Mouse (Mus musculus) MEL (cell line): ENCODE data around the gene Gzmm. TPM values are rescaled to one million over a fixed set of nuclear protein-coding genes. Genes with fewer than 3 reads are reported as not detected.

Source experiments
- DNase-seq: peaks from one replicate; pipeline ENCODE4 v3.0.0; 2011; ENCODE audit warnings: low read depth, low spot score
- H3K27ac ChIP-seq: 2 replicates; pipeline ENCODE4 v1.5.1; 2012; ENCODE audit warnings: low read depth, mild to moderate bottlenecking, control low read depth, low read length, moderate library complexity; ENCODE audit not compliant: control insufficient read depth
- H3K27me3 ChIP-seq, 2 experiments: fragments of 150-350 bp in 1 of 2; sonication (generic) in 1 of 2; 2 replicates each; pipeline ENCODE4 v1.6.1; 2012; ENCODE audit warnings: low read length in 2 of 2, mild to moderate bottlenecking in 2 of 2, improper control_type of control experiment in 1 of 2, moderate library complexity in 1 of 2; ENCODE audit not compliant: insufficient read depth in 2 of 2, control insufficient read depth in 1 of 2
- H3K36me3 ChIP-seq, 2 experiments: 2 replicates each; pipeline ENCODE4 v1.6.1; 2012 to 2014; ENCODE audit warnings: low read length in 2 of 2, improper control_type of control experiment in 1 of 2, inconsistent platforms in 1 of 2, mild to moderate bottlenecking in 1 of 2; ENCODE audit not compliant: insufficient read depth in 2 of 2, control insufficient read depth in 1 of 2
- H3K4me1 ChIP-seq, 2 experiments: fragments of 150-350 bp in 1 of 2; sonication (generic) in 1 of 2; 2 replicates each; pipeline ENCODE4 v1.6.1; 2012; ENCODE audit warnings: low read length in 2 of 2, improper control_type of control experiment in 1 of 2, mild to moderate bottlenecking in 1 of 2; ENCODE audit not compliant: insufficient read depth in 2 of 2, control insufficient read depth in 1 of 2
- H3K4me3 ChIP-seq, 2 experiments: fragments of 150-350 bp in 1 of 2; sonication (generic) in 1 of 2; 2 replicates each; pipeline ENCODE4 v1.5.1; 2012; ENCODE audit warnings: low read depth in 2 of 2, low read length in 2 of 2, mild to moderate bottlenecking in 2 of 2, moderate library complexity in 2 of 2, control low read depth in 1 of 2, improper control_type of control experiment in 1 of 2; ENCODE audit not compliant: control insufficient read depth in 1 of 2, insufficient read depth in 1 of 2
- H3K79me2 ChIP-seq: 2 replicates; pipeline ENCODE4 v1.6.1; 2012; ENCODE audit warnings: mild to moderate bottlenecking, low read length, moderate library complexity; ENCODE audit not compliant: control insufficient read depth, poor library complexity, insufficient read depth
- H3K9ac ChIP-seq: 2 replicates; pipeline ENCODE4 v1.6.1; 2012; ENCODE audit warnings: low read depth, mild to moderate bottlenecking, control low read depth, low read length, moderate library complexity; ENCODE audit not compliant: control insufficient read depth, poor library complexity, severe bottlenecking
- H3K9me3 ChIP-seq: fragments of 150-350 bp; sonication (generic); replicated peaks from 2 replicates; pipeline ENCODE4 v1.6.1; 2012; ENCODE audit warnings: mild to moderate bottlenecking, low read length, improper control_type of control experiment, moderate library complexity; ENCODE audit not compliant: insufficient read depth
- BHLHE40 ChIP-seq: IDR thresholded peaks from 2 replicates; pipeline ENCODE4 v1.6.1; 2012; ENCODE audit warnings: low read depth, mild to moderate bottlenecking, inconsistent platforms, low read length, improper control_type of control experiment, borderline replicate concordance
- CHD1 ChIP-seq: IDR thresholded peaks from 2 replicates; pipeline ENCODE4 v1.6.1; 2012; ENCODE audit warnings: low read depth, mild to moderate bottlenecking, inconsistent platforms, low read length, improper control_type of control experiment
- CHD2 ChIP-seq: IDR thresholded peaks from 2 replicates; pipeline ENCODE4 v1.6.1; 2011; ENCODE audit warnings: low read length, improper control_type of control experiment
- CTCF ChIP-seq, 3 experiments: IDR thresholded peaks in 2 of 3; conservative IDR thresholded peaks in 1 of 3; 2 replicates each; pipeline ENCODE4 v1.5.1; 2011 to 2012; ENCODE audit warnings: low read length in 3 of 3, low read depth in 2 of 3, mild to moderate bottlenecking in 2 of 3, improper control_type of control experiment in 1 of 3, inconsistent platforms in 1 of 3, mixed read lengths in 1 of 3, moderate library complexity in 1 of 3; ENCODE audit not compliant: control insufficient read depth in 1 of 3, insufficient read depth in 1 of 3, poor library complexity in 1 of 3, severe bottlenecking in 1 of 3
- E2F4 ChIP-seq: IDR thresholded peaks from 2 replicates; pipeline ENCODE4 v1.6.1; 2011; ENCODE audit warnings: low read depth, low read length, improper control_type of control experiment, borderline replicate concordance
- ELF1 ChIP-seq: IDR thresholded peaks from 2 replicates; pipeline ENCODE4 v1.6.1; 2014; ENCODE audit warnings: low read depth, mild to moderate bottlenecking, inconsistent platforms, low read length, improper control_type of control experiment, moderate library complexity
- EP300 ChIP-seq, 2 experiments: IDR thresholded peaks; 2 replicates each; pipeline ENCODE4 v1.6.1; 2011; ENCODE audit warnings: improper control_type of control experiment in 2 of 2, low read length in 2 of 2, low read depth in 1 of 2, mild to moderate bottlenecking in 1 of 2
- ETS1 ChIP-seq: IDR thresholded peaks from 2 replicates; pipeline ENCODE4 v1.6.1; 2012; ENCODE audit warnings: low read depth, mild to moderate bottlenecking, inconsistent platforms, low read length, improper control_type of control experiment, moderate library complexity
- GABPA ChIP-seq: IDR thresholded peaks from 2 replicates; pipeline ENCODE4 v1.6.1; 2012; ENCODE audit warnings: low read depth, mild to moderate bottlenecking, inconsistent platforms, low read length, improper control_type of control experiment, moderate library complexity
- GATA1 ChIP-seq: IDR thresholded peaks from 2 replicates; pipeline ENCODE4 v1.6.1; 2011; ENCODE audit warnings: low read depth, low read length, improper control_type of control experiment
- HCFC1 ChIP-seq: IDR thresholded peaks from 2 replicates; pipeline ENCODE4 v1.6.1; 2012; ENCODE audit warnings: low read depth, mild to moderate bottlenecking, inconsistent platforms, low read length, improper control_type of control experiment, moderate library complexity
- JUND ChIP-seq: IDR thresholded peaks from 2 replicates; pipeline ENCODE4 v1.6.1; 2011; ENCODE audit warnings: low read depth, mild to moderate bottlenecking, improper control_type of control experiment, low read length
- MAX ChIP-seq: IDR thresholded peaks from 2 replicates; pipeline ENCODE4 v1.6.1; 2011; ENCODE audit warnings: low read length, improper control_type of control experiment
- MEF2A ChIP-seq: IDR thresholded peaks from 2 replicates; pipeline ENCODE4 v1.6.1; 2014; ENCODE audit warnings: low read depth, mild to moderate bottlenecking, inconsistent platforms, low read length, improper control_type of control experiment; ENCODE audit not compliant: poor library complexity, insufficient replicate concordance, severe bottlenecking; ENCODE audit errors: extremely low read depth
- MXI1 ChIP-seq: IDR thresholded peaks from 2 replicates; pipeline ENCODE4 v1.6.1; 2011; ENCODE audit warnings: mild to moderate bottlenecking, low read depth, low read length, improper control_type of control experiment
- MYC ChIP-seq: IDR thresholded peaks from 2 replicates; pipeline ENCODE4 v1.6.1; 2011; ENCODE audit warnings: low read depth, mild to moderate bottlenecking, low read length, improper control_type of control experiment, moderate library complexity
- NELFE ChIP-seq: IDR thresholded peaks from 2 replicates; pipeline ENCODE4 v1.6.1; 2011; ENCODE audit warnings: low read depth, low read length, improper control_type of control experiment
- POLR2A ChIP-seq, 2 experiments: IDR thresholded peaks; 2 replicates each; pipeline ENCODE4 v1.6.1; 2011 to 2012; ENCODE audit warnings: low read length in 2 of 2, mild to moderate bottlenecking in 2 of 2, control low read depth in 1 of 2, improper control_type of control experiment in 1 of 2, low read depth in 1 of 2, moderate library complexity in 1 of 2; ENCODE audit not compliant: control insufficient read depth in 1 of 2, insufficient read depth in 1 of 2, poor library complexity in 1 of 2
- POLR2AphosphoS2 ChIP-seq: IDR thresholded peaks from 2 replicates; pipeline ENCODE4 v1.6.1; 2011; ENCODE audit warnings: low read length, improper control_type of control experiment
- POLR2AphosphoS5 ChIP-seq: IDR thresholded peaks from 2 replicates; pipeline ENCODE4 v1.6.1; 2012; ENCODE audit warnings: low read depth, borderline replicate concordance, mild to moderate bottlenecking, inconsistent platforms, low read length, moderate library complexity, mixed read lengths
- RAD21 ChIP-seq: IDR thresholded peaks from 2 replicates; pipeline ENCODE4 v1.6.1; 2011; ENCODE audit warnings: mild to moderate bottlenecking, low read depth, low read length, improper control_type of control experiment
- SIN3A ChIP-seq: IDR thresholded peaks from 2 replicates; pipeline ENCODE4 v1.6.1; 2012; ENCODE audit warnings: low read length, improper control_type of control experiment, inconsistent platforms
- SMC3 ChIP-seq: IDR thresholded peaks from 2 replicates; pipeline ENCODE4 v1.6.1; 2011; ENCODE audit warnings: low read depth, low read length, improper control_type of control experiment
- TAL1 ChIP-seq: IDR thresholded peaks from 2 replicates; pipeline ENCODE4 v1.6.1; 2012; ENCODE audit warnings: mild to moderate bottlenecking, inconsistent platforms, low read length, moderate library complexity, mixed read lengths
- TBP ChIP-seq: IDR thresholded peaks from 2 replicates; pipeline ENCODE4 v1.8.0; 2011; ENCODE audit warnings: low read depth, low read length, improper control_type of control experiment
- UBTF ChIP-seq: IDR thresholded peaks from 2 replicates; pipeline ENCODE4 v1.6.1; 2012; ENCODE audit warnings: low read depth, mild to moderate bottlenecking, inconsistent platforms, low read length, improper control_type of control experiment, moderate library complexity, borderline replicate concordance; ENCODE audit not compliant: insufficient read depth
- USF1 ChIP-seq: IDR thresholded peaks from 2 replicates; pipeline ENCODE4 v1.6.1; 2014; ENCODE audit warnings: low read depth, mild to moderate bottlenecking, inconsistent platforms, low read length, improper control_type of control experiment, moderate library complexity
- ZC3H11A ChIP-seq: IDR thresholded peaks from 2 replicates; pipeline ENCODE4 v1.6.1; 2012; ENCODE audit warnings: low read depth, mild to moderate bottlenecking, inconsistent platforms, low read length, improper control_type of control experiment
- ZKSCAN1 ChIP-seq: IDR thresholded peaks from 2 replicates; pipeline ENCODE4 v1.6.1; 2012; ENCODE audit warnings: low read depth, mild to moderate bottlenecking, inconsistent platforms, low read length, improper control_type of control experiment, moderate library complexity
- ZMIZ1 ChIP-seq: IDR thresholded peaks from 2 replicates; pipeline ENCODE4 v1.6.1; 2012; ENCODE audit warnings: low read depth, mild to moderate bottlenecking, inconsistent platforms, low read length, improper control_type of control experiment, moderate library complexity
- ZNF384 ChIP-seq: IDR thresholded peaks from 2 replicates; pipeline ENCODE4 v1.6.1; 2012; ENCODE audit warnings: low read depth, mild to moderate bottlenecking, inconsistent platforms, low read length, improper control_type of control experiment
- polyA plus RNA-seq, 2 experiments: library from polyadenylated mRNA; stranded (reverse) in 1 of 2; unstranded in 1 of 2; fragments of >175 nt in 1 of 2; fragments of >200 nt in 1 of 2; gene quantifications; 2 replicates each; pipeline versions ENCODE4 v1.2.1 to v1.2.4; 2012; ENCODE audit warnings: low replicate concordance in 2 of 2, low read depth in 1 of 2; ENCODE audit not compliant: insufficient read length in 2 of 2, insufficient read depth in 1 of 2, missing spikeins in 1 of 2
- total RNA-seq: library from RNA; depleted of rRNA; stranded (reverse); fragments of 300-350 nt; gene quantifications from 2 replicates; pipeline ENCODE4 v1.2.3, GENCODE M21; 2012

The Gzmm gene
- total and polyA plus RNA-seq, 3 experiments = 2.3 to 2.5 TPM; not detected in 1

DNA sequence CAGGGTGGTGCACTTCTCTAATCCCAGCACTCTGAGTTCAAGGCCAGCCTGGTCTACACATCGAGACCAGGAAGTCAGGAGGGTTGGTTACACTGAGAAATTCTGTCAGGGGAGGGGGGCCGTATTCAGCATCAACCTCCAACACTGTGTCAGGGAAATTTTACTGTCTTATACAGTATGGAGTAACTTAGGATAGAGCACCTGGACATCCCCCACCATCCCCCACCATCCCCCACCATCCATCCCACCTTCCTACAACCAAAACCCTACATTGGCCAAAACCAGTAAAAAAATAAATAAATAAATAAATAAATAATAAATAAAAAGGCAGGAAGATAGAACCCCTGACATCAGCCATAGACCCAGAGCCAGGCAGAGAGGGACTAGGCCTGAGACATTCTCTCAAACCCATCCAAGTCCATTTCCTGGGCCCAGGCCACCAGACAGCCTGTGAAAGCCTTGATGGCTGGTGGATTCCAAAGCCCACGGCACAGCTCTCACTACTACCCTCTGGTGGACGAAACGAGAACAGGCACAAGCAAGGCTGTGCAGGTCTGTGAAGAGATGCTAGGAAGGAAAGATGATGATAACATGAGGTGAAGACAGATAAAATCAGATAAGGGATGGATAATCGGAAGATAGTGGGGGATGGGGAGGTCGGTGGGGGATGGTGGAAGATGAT, 39.6 kb upstream of the Gzmm start:
- Histone ChIP-seq H3K27ac (no peak overlapping the region), H3K27me3 (peaks cover 0 to 1% of the 10 kb centered on the region in 2 experiments; a peak in 1 of 4 replicates), H3K9me3 (no peaks in the 10 kb centered on the region), H3K4me3 (no peak overlapping the region), H3K79me2 (no peaks in the 10 kb centered on the region), H3K9ac (no peak overlapping the region), H3K4me1 (no peaks in the 10 kb centered on the region), H3K36me3 (no peaks in the 10 kb centered on the region)
- TF ChIP-seq GATA1 (no peak), POLR2A (IDR thresholded peaks at IDR 0.05; ENCODE audit: control insufficient read depth in 1 of 2, insufficient read depth in 1 of 2, low read depth in 1 of 2, low read length in 2 of 2, poor library complexity in 1 of 2) (no peak), TAL1 (no peak), HCFC1 (no peak), ZMIZ1 (no peak), EP300 (IDR thresholded peaks at IDR 0.05; ENCODE audit: low read depth in 1 of 2, low read length in 2 of 2) (no peak), MYC (0 out of 2 replicates have a peak, but pooled peaks have one; percentile 36), NELFE (no peak), CTCF (IDR thresholded peaks at IDR 0.05 in 2 of 3, conservative IDR thresholded peaks at IDR 0.05 in 1 of 3; ENCODE audit: control insufficient read depth in 1 of 3, insufficient read depth in 1 of 3, low read depth in 2 of 3, low read length in 3 of 3, poor library complexity in 1 of 3, severe bottlenecking in 1 of 3) (peak; percentile 90 to 96 (median 96)), TBP (no peak), ZNF384 (no peak; the same call in 1 of the 2 replicates), SMC3 (peak; percentile 96), ETS1 (no peak), MAX (no peak), RAD21 (peak; percentile 63), GABPA (no peak), UBTF (no peak), ELF1 (no peak), ZC3H11A (peak; percentile 47; the same call in 1 of the 2 replicates), MEF2A (no peak), USF1 (no peak), BHLHE40 (no peak), CHD2 (no peak), POLR2AphosphoS2 (no peak), MXI1 (no peak), CHD1 (no peak), ZKSCAN1 (no peak), E2F4 (no peak), SIN3A (no peak), JUND (no peak), POLR2AphosphoS5 (no peak)
- peak; percentile 74 for DNase-seq
